Mouse (Mus musculus): Measurements from ENCODE around the gene Ss18l1. TPM values are rescaled to one million over a fixed set of nuclear protein-coding genes. Genes with fewer than 3 reads are reported as not detected.

Gene Ss18l1
- total RNA-seq, 2 experiments from 2014 or later = 45.3 to 45.8 TPM

DNA sequence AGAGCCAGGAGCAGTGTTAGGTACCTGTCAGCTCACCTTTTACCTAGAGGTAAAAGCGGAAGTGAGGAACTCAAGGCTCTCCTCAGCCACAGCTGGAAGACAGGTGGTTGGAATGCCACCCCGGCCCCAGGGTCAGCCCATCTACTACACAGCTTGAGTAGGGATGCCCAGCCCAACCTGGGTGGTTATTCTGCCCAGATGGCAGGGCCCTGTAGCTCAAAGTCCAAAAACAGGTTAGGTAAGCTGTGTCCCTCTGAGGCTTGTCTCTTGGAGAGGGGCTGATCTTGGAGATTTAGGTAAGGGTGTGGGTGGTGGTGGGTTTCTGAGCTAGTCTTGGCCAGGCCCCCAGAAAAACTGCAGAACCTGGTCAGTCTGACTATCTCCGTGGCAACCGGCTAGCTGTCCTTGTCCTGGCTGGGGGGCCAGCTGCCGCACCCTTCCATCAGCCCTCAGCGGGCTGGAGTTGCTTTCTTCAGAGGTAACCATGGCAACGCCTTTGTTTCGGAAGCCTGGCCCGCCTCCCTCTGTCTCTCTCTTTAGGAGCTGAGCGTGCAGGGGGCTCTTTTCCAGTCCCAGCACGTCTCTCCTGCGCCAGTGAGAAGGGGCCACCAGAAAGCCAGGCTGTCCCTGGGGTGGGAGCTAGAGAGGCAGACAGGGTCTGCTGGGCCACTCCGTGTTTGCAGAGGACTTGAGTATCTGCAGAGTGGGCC lies 75.3 kb downstream of the Ss18l1 start:
- DNase-seq (ENCODE audit: low spot score in 2 of 2) = peak in 1 of 2 experiments; percentile 66

GRCm38 (mm10) chr2:180118661-180119438 lies 76.5 kb downstream of the Ss18l1 start, which contains the start of gene Osbpl2:
Gene Osbpl2 (plus strand): TSS chr2:180119306.
- peak; percentile 99 to 100 for DNase-seq (ENCODE audit: low spot score in 2 of 2)

Other genes starting within 250 kb of the Ss18l1 start
- gene Taf4, start 65.9 kb upstream of the Ss18l1 start, total RNA-seq (2021) = 10 to 100 TPM; 20.8 to 23.7 TPM
- gene Lsm14b, start 17.5 kb upstream of the Ss18l1 start, total RNA-seq (2021) = 10 to 100 TPM; 97.5 to 98.5 TPM
- gene Psma7, start 76 bp upstream of the Ss18l1 start, total RNA-seq (2021) = 100 to 1,000 TPM; 163 to 171 TPM
- 10 to 100 TPM; 17.9 to 18.9 TPM for gene Mtg2, start 28.1 kb downstream of the Ss18l1 start, total RNA-seq (2021)
- 10 to 100 TPM; 49.0 to 63.4 TPM for gene Hrh3, start 62.0 kb downstream of the Ss18l1 start, total RNA-seq (2021)
- gene Osbpl2, start 76.8 kb downstream of the Ss18l1 start, total RNA-seq (2021) = 10 to 100 TPM; 47.6 to 47.9 TPM
- gene Adrm1, start 129.0 kb downstream of the Ss18l1 start, total RNA-seq (2021) = 100 to 1,000 TPM; 103 to 105 TPM
- gene Lama5, start 183.3 kb downstream of the Ss18l1 start, total RNA-seq (2021) = 1 to 10 TPM; 6.6 to 7.2 TPM
- gene Rps21, start 214.9 kb downstream of the Ss18l1 start, total RNA-seq (2021) = 100 to 1,000 TPM; 772 to 807 TPM
- 10 to 100 TPM; 31.6 to 35.5 TPM for gene Cables2, start 231.0 kb downstream of the Ss18l1 start, total RNA-seq (2021)
- not detected for gene Rbbp8nl, start 247.4 kb downstream of the Ss18l1 start, total RNA-seq (2021)